Mouse (Mus musculus) inflammation-experienced regulatory T-cells (primary cell): ENCODE results near the gene Zfp428. TPM values are rescaled to one million over a fixed set of nuclear protein-coding genes. Genes with fewer than 3 reads are reported as not detected.

Experiments
- polyA plus RNA-seq, 2 experiments: library from polyadenylated mRNA; unstranded; fragments of 100-300 nt; shearing (Covaris generic); gene quantifications; one replicate each; pipeline ENCODE4 v1.2.1; 2017

The Zfp428 gene
- 1 to 10 TPM; 1.0 to 1.5 TPM for polyA plus RNA-seq

GRCm38 (mm10) chr7:24506838-24507725 is at the start of gene Zfp428:
Zfp428 (plus strand) TSS chr7:24507006.

GRCm38 (mm10) chr7:24462388-24463319 is 44.2 kb upstream of the Zfp428 start, which contains the start of gene Plaur:
Plaur (plus strand) TSS chr7:24462484.

GRCm38 (mm10) chr7:24481474-24482207 is 25.2 kb upstream of the Zfp428 start, which contains the start of gene Cadm4:
Cadm4 (plus strand) TSS chr7:24482023.

GRCm38 (mm10) chr7:24512355-24512754 is 5.5 kb downstream of the Zfp428 start, which contains the start of gene AC161166.1:
AC161166.1 (minus strand) TSS chr7:24512455.

GRCm38 (mm10) chr7:24530062-24530931 is 23.5 kb downstream of the Zfp428 start, which contains the start of gene Irgq:
Irgq (plus strand) TSS chr7:24530689.

GRCm38 (mm10) chr7:24546068-24546614 is 39.3 kb downstream of the Zfp428 start, which contains the start of the genes Pinlyp and Xrcc1:
Pinlyp (minus strand) TSS chr7:24546118.
Xrcc1 (plus strand) TSS chr7:24546289.

Other genes with a start within 250 kb of the Zfp428 start
- gene Zfp93, start 236.6 kb upstream of the Zfp428 start, polyA plus RNA-seq = 1 to 10 TPM; 2.7 to 4.1 TPM
- gene Zfp61, start 205.8 kb upstream of the Zfp428 start, polyA plus RNA-seq = 10 to 100 TPM; 20.2 to 27.5 TPM
- 10 to 100 TPM; 17.0 to 17.9 TPM for gene Zfp94, start 190.3 kb upstream of the Zfp428 start, polyA plus RNA-seq
- gene Tescl, start 173.1 kb upstream of the Zfp428 start, polyA plus RNA-seq = not detected
- gene Lypd5, start 157.8 kb upstream of the Zfp428 start, polyA plus RNA-seq = 1 to 10 TPM in 1 of 2 experiments, under 1 TPM in 1; 0.11 to 2.3 TPM
- 100 to 1,000 TPM; 350 to 423 TPM for gene Kcnn4, start 136.7 kb upstream of the Zfp428 start, polyA plus RNA-seq
- 10 to 100 TPM; 51.5 to 80.1 TPM for gene Smg9, start 107.4 kb upstream of the Zfp428 start, polyA plus RNA-seq
- gene Irgc1, start 54.7 kb upstream of the Zfp428 start, polyA plus RNA-seq = under 1 TPM in 1 of 2 experiments, not detected in 1; 0.45 TPM
- 1 to 10 TPM in 1 of 2 experiments, under 1 TPM in 1; 0.65 to 3.3 TPM for gene Plaur, start 44.5 kb upstream of the Zfp428 start, polyA plus RNA-seq
- gene Cadm4, start 25.0 kb upstream of the Zfp428 start, polyA plus RNA-seq = under 1 TPM; 0.42 to 0.82 TPM
- gene AC161166.1, start 5.4 kb downstream of the Zfp428 start, polyA plus RNA-seq = 1 to 10 TPM in 1 of 2 experiments, not detected in 1; 1.1 TPM
- gene Irgq, start 23.7 kb downstream of the Zfp428 start, polyA plus RNA-seq = 1 to 10 TPM; 3.9 to 6.5 TPM
- not detected for gene Pinlyp, start 39.1 kb downstream of the Zfp428 start, polyA plus RNA-seq
- 10 to 100 TPM; 60.5 to 60.6 TPM for gene Xrcc1, start 39.3 kb downstream of the Zfp428 start, polyA plus RNA-seq
- gene Ethe1, start 80.5 kb downstream of the Zfp428 start, polyA plus RNA-seq = 10 to 100 TPM; 19.5 to 23.6 TPM
- under 1 TPM; 0.27 to 0.58 TPM for gene Zfp575, start 80.6 kb downstream of the Zfp428 start, polyA plus RNA-seq
- 1 to 10 TPM in 1 of 2 experiments, under 1 TPM in 1; 0.71 to 1.9 TPM for gene Phldb3, start 103.8 kb downstream of the Zfp428 start, polyA plus RNA-seq
- 1 to 10 TPM in 1 of 2 experiments, under 1 TPM in 1; 0.19 to 1.1 TPM for gene Lypd3, start 129.5 kb downstream of the Zfp428 start, polyA plus RNA-seq
- gene Tex101, start 169.7 kb downstream of the Zfp428 start, polyA plus RNA-seq = under 1 TPM in 1 of 2 experiments, not detected in 1; 0.36 TPM
- gene BC049730, start 202.2 kb downstream of the Zfp428 start, polyA plus RNA-seq = under 1 TPM; 0.13 to 0.31 TPM
- gene Gm4763, start 219.9 kb downstream of the Zfp428 start, polyA plus RNA-seq = 1 to 10 TPM in 1 of 2 experiments, not detected in 1; 2.5 TPM